Mouse (Mus musculus) lung, embryonic 14.5 days (tissue): ENCODE results near the gene Cpsf2. TPM values are rescaled to one million over a fixed set of nuclear protein-coding genes. Genes with fewer than 3 reads are reported as not detected.

Experiments used
- ATAC-seq: fragments of 200-750 bp; cut with Nextera tagmentation; 2 replicates; pipeline ENCODE4 v1.8.0; 2017; ENCODE audit warnings: mild to moderate bottlenecking, moderate TSS enrichment, moderate library complexity; ENCODE audit not compliant: insufficient read depth
- DNase-seq: peaks from one replicate; pipeline ENCODE4 v3.0.0-alpha.2; 2015
- H3K27ac ChIP-seq: fragments of 300-500 bp; sonication (generic); 2 replicates; pipeline ENCODE4 v1.5.1; 2014; ENCODE audit warnings: low read depth, mild to moderate bottlenecking, moderate library complexity
- H3K27me3 ChIP-seq: fragments of 300-500 bp; sonication (generic); 2 replicates; pipeline ENCODE4 v1.6.1; 2014; ENCODE audit warnings: low read length, control low read depth; ENCODE audit not compliant: insufficient read depth
- H3K36me3 ChIP-seq: fragments of 300-500 bp; sonication (generic); 2 replicates; pipeline ENCODE4 v1.6.1; 2014; ENCODE audit warnings: control low read depth; ENCODE audit not compliant: insufficient read depth
- H3K4me1 ChIP-seq: fragments of 300-500 bp; sonication (generic); 2 replicates; pipeline ENCODE4 v1.6.1; 2014; ENCODE audit warnings: antibody characterized with exemption, control low read depth; ENCODE audit not compliant: insufficient read depth
- H3K4me2 ChIP-seq: fragments of 300-500 bp; sonication (generic); 2 replicates; pipeline ENCODE4 v1.6.1; 2014; ENCODE audit warnings: mild to moderate bottlenecking
- H3K4me3 ChIP-seq: fragments of 300-500 bp; sonication (generic); 2 replicates; pipeline ENCODE4 v1.5.1; 2014; ENCODE audit warnings: low read depth, low read length
- H3K9ac ChIP-seq: fragments of 300-500 bp; sonication (generic); 2 replicates; pipeline ENCODE4 v1.6.1; 2014
- H3K9me3 ChIP-seq: fragments of 300-500 bp; sonication (generic); 2 replicates; pipeline ENCODE4 v1.6.1; 2016; ENCODE audit warnings: low read depth, low read length, control low read depth
- CTCF ChIP-seq: IDR thresholded peaks from 2 replicates; pipeline ENCODE4 v1.5.1; 2016; ENCODE audit warnings: antibody characterized with exemption, low read depth
- WGBS: fragments of 180-500 bp; shearing (Covaris S2); extraction: QIAGEN DNeasy Blood & Tissue Kit; methylation state at CpG from one replicate; pipeline ENCODE4 v1.1.7; 2014; 5-methylcytosine and 5-hydroxymethylcytosine counted together
- polyA plus RNA-seq: library from polyadenylated mRNA; unstranded; fragments of >200 nt; fragmentation: Nextera tagmentation; extraction: Ambion mirVana; gene quantifications from 2 replicates; pipeline ENCODE4 v1.2.1, GENCODE M21; 2014

Gene Cpsf2
- polyA plus RNA-seq, 1 experiment from 2014 or later = 35.8 TPM

GRCm38 (mm10) chr12:101974571-101974970 is 1.2 kb upstream of the Cpsf2 start:
- Histone ChIP-seq H3K4me2 (peak overlapping the region; percentile 69), H3K9ac (peak overlapping the region; percentile 95), H3K36me3 (peaks cover 10% of the 10 kb centered on the region; the same call in 1 of the 2 replicates), H3K4me1 (no peaks in the 10 kb centered on the region; the same call in 1 of the 2 replicates), H3K27me3 (no peaks in the 10 kb centered on the region), H3K4me3 (peak overlapping the region; percentile 91), H3K9me3 (no peaks in the 10 kb centered on the region), H3K27ac (0 out of 2 replicates have a peak overlapping the region, but pooled peaks have one; percentile 94)
- no peak for ATAC-seq
- no peak for DNase-seq
- TF ChIP-seq CTCF = no peak
- 19% methylated on average over 1 of the region's 1 CpGs for WGBS

- ATAC-seq (no peak; the same call in 1 of the 2 replicates), DNase-seq (no peak)
- WGBS = 2% methylated on average over 23 of the region's 23 CpGs
These were observed 604 bp upstream of the Cpsf2 start for GRCm38 (mm10) chr12:101975167-101975600.

GRCm38 (mm10) chr12:101976651-101977403 is 1.0 kb downstream of the Cpsf2 start:
- H3K9me3 ChIP-seq = no peaks in the 10 kb centered on the region
- peaks cover 11% of the 10 kb centered on the region; the same call in 1 of the 2 replicates for H3K36me3 ChIP-seq
- H3K9ac ChIP-seq = peak overlapping the region; percentile 95
- DNase-seq (no peak), ATAC-seq (no peak)
- peak overlapping the region; percentile 91 for H3K4me3 ChIP-seq
- peak overlapping the region; percentile 94; the same call in 1 of the 2 replicates for H3K27ac ChIP-seq
- 20% methylated on average over 13 of the region's 13 CpGs for WGBS
- H3K4me1 ChIP-seq = no peaks in the 10 kb centered on the region; the same call in 1 of the 2 replicates
- H3K4me2 ChIP-seq = peak overlapping the region; percentile 69
- H3K27me3 ChIP-seq = no peaks in the 10 kb centered on the region
- TF ChIP-seq CTCF = no peak

More at GRCm38 (mm10) chr12:101975167-101975600, 604 bp upstream of the Cpsf2 start:
- Histone ChIP-seq H3K9me3 (no peaks in the 10 kb centered on the region), H3K27ac (peak overlapping the region; percentile 94), H3K4me1 (no peaks in the 10 kb centered on the region; the same call in 1 of the 2 replicates), H3K4me3 (peak overlapping the region; percentile 91), H3K9ac (peak overlapping the region; percentile 95), H3K27me3 (no peaks in the 10 kb centered on the region), H3K4me2 (peak overlapping the region; percentile 69), H3K36me3 (peaks cover 4% of the 10 kb centered on the region; the same call in 1 of the 2 replicates)
- no peak for TF ChIP-seq CTCF

GRCm38 (mm10) chr12:101977404-101977915 is 1.7 kb downstream of the Cpsf2 start:
- peak overlapping the region; percentile 95; the same call in 1 of the 2 replicates for H3K9ac ChIP-seq
- no peaks in the 10 kb centered on the region for H3K9me3 ChIP-seq
- no peaks in the 10 kb centered on the region; the same call in 1 of the 2 replicates for H3K4me1 ChIP-seq
- no peak for TF ChIP-seq CTCF
- H3K4me2 ChIP-seq = peak overlapping the region; percentile 69
- no peak for DNase-seq
- no peak for ATAC-seq
- peaks cover 16% of the 10 kb centered on the region; the same call in 1 of the 2 replicates for H3K36me3 ChIP-seq
- H3K27me3 ChIP-seq = no peaks in the 10 kb centered on the region
- 93% methylated on average over 10 of the region's 10 CpGs for WGBS
- H3K4me3 ChIP-seq = peak overlapping the region; percentile 91; the same call in 1 of the 2 replicates
- H3K27ac ChIP-seq = no peak overlapping the region

GRCm38 (mm10) chr12:101978162-101978561 is 2.4 kb downstream of the Cpsf2 start:
- no peak overlapping the region for H3K9ac ChIP-seq
- ATAC-seq = no peak
- WGBS = 77% methylated on average over 5 of the region's 5 CpGs
- no peak for TF ChIP-seq CTCF
- H3K4me2 ChIP-seq = no peak overlapping the region
- H3K4me1 ChIP-seq = no peaks in the 10 kb centered on the region; the same call in 1 of the 2 replicates
- H3K36me3 ChIP-seq = peaks cover 23% of the 10 kb centered on the region
- no peak overlapping the region for H3K27ac ChIP-seq
- no peaks in the 10 kb centered on the region for H3K9me3 ChIP-seq
- no peak overlapping the region for H3K4me3 ChIP-seq
- no peaks in the 10 kb centered on the region for H3K27me3 ChIP-seq
- DNase-seq = no peak

- Histone ChIP-seq H3K36me3 (peaks cover 24% of the 10 kb centered on the region), H3K4me2 (no peak overlapping the region), H3K4me3 (no peak overlapping the region), H3K27ac (no peak overlapping the region), H3K9me3 (no peaks in the 10 kb centered on the region), H3K27me3 (no peaks in the 10 kb centered on the region), H3K4me1 (no peaks in the 10 kb centered on the region; the same call in 1 of the 2 replicates), H3K9ac (no peak overlapping the region)
- TF ChIP-seq CTCF = no peak
- DNase-seq = no peak
- 81% methylated on average over 1 of the region's 1 CpGs for WGBS
- no peak for ATAC-seq
These were observed 2.8 kb downstream of the Cpsf2 start for GRCm38 (mm10) chr12:101978588-101978987.

GRCm38 (mm10) chr12:101979213-101979750 is 3.5 kb downstream of the Cpsf2 start:
- Histone ChIP-seq H3K36me3 (peaks cover 30% of the 10 kb centered on the region), H3K4me1 (no peaks in the 10 kb centered on the region; the same call in 1 of the 2 replicates), H3K4me2 (no peak overlapping the region), H3K9ac (no peak overlapping the region), H3K4me3 (no peak overlapping the region), H3K27ac (no peak overlapping the region), H3K9me3 (no peaks in the 10 kb centered on the region), H3K27me3 (no peaks in the 10 kb centered on the region)
- ATAC-seq (no peak), DNase-seq (no peak)
- TF ChIP-seq CTCF = no peak
- 85% methylated on average over 8 of the region's 8 CpGs for WGBS
